Mouse (Mus musculus) gastrocnemius, adult 18-20 months (tissue): ENCODE results near the gene Nxph1. TPM values are rescaled to one million over a fixed set of nuclear protein-coding genes. Genes with fewer than 3 reads are reported as not detected.

Source experiments
- DNase-seq: peaks from one replicate; pipeline ENCODE4 v3.0.0; 2021; ENCODE audit warnings: low spot score
- total RNA-seq, 2 experiments: library from RNA; stranded (reverse); gene quantifications; 2 replicates each; pipeline ENCODE4 v1.2.3; 2021

Gene Nxph1
- total RNA-seq, 2 experiments from 2014 or later = not detected

GRCm38 (mm10) chr6:8959810-8960209 is 11.6 kb downstream of the Nxph1 start:
- DNase-seq = no peak

GRCm38 (mm10) chr6:8970576-8970975 is 22.3 kb downstream of the Nxph1 start:
- no peak for DNase-seq

- DNase-seq = no peak
Observed at GRCm38 (mm10) chr6:8979237-8979871, 31.1 kb downstream of the Nxph1 start.

GRCm38 (mm10) chr6:8996301-8996943 is 48.2 kb downstream of the Nxph1 start:
- DNase-seq = peak; percentile 68

- DNase-seq = peak; percentile 14
Observed at GRCm38 (mm10) chr6:8997326-8997725, 49.1 kb downstream of the Nxph1 start.

- no peak for DNase-seq
Observed at GRCm38 (mm10) chr6:9002686-9003085, 54.5 kb downstream of the Nxph1 start.

- no peak for DNase-seq
Observed at GRCm38 (mm10) chr6:9026631-9027030, 78.4 kb downstream of the Nxph1 start.

GRCm38 (mm10) chr6:9027146-9027545 is 78.9 kb downstream of the Nxph1 start:
- DNase-seq = peak; percentile 1

- DNase-seq = no peak
Observed at GRCm38 (mm10) chr6:9028501-9028900, 80.3 kb downstream of the Nxph1 start.

- DNase-seq = no peak
Observed at GRCm38 (mm10) chr6:9039286-9039685, 91.1 kb downstream of the Nxph1 start.

- no peak for DNase-seq
Observed at GRCm38 (mm10) chr6:9040991-9041390, 92.8 kb downstream of the Nxph1 start.

GRCm38 (mm10) chr6:9042391-9042790 is 94.2 kb downstream of the Nxph1 start:
- no peak for DNase-seq

GRCm38 (mm10) chr6:9046815-9047214 is 98.6 kb downstream of the Nxph1 start:
- no peak for DNase-seq

- DNase-seq = no peak
Observed at GRCm38 (mm10) chr6:9061261-9062105, 113.3 kb downstream of the Nxph1 start.

GRCm38 (mm10) chr6:9066435-9066834 is 118.2 kb downstream of the Nxph1 start:
- no peak for DNase-seq

- DNase-seq = no peak
Observed at GRCm38 (mm10) chr6:9069913-9070312, 121.7 kb downstream of the Nxph1 start.

- DNase-seq = no peak
Observed at GRCm38 (mm10) chr6:9076463-9076862, 128.2 kb downstream of the Nxph1 start.

- no peak for DNase-seq
Observed at GRCm38 (mm10) chr6:9077793-9078689, 129.8 kb downstream of the Nxph1 start.

- DNase-seq = no peak
Observed at GRCm38 (mm10) chr6:9083851-9084250, 135.6 kb downstream of the Nxph1 start.

- no peak for DNase-seq
Observed at GRCm38 (mm10) chr6:9097345-9097744, 149.1 kb downstream of the Nxph1 start.

GRCm38 (mm10) chr6:9107366-9107765 is 159.1 kb downstream of the Nxph1 start:
- no peak for DNase-seq
